Mouse (Mus musculus) liver, embryonic 13.5 days (tissue): ENCODE data around the gene Trim34a. TPM values are rescaled to one million over a fixed set of nuclear protein-coding genes. Genes with fewer than 3 reads are reported as not detected.
"Not testable (repeated sequence)": the region's sequence is repeated elsewhere in the genome, so short reads cannot be mapped to it uniquely, and the experiment has no call there.

ENCODE experiments used
- ATAC-seq: fragments of 200-750 bp; cut with Nextera tagmentation; 2 replicates; pipeline ENCODE4 v1.8.0; 2017; ENCODE audit warnings: low read depth, mild to moderate bottlenecking, moderate number of reproducible peaks, moderate library complexity
- DNase-seq: peaks from one replicate; pipeline ENCODE4 v3.0.0; 2022
- H3K27ac ChIP-seq: fragments of 300-500 bp; sonication (generic); 2 replicates; pipeline ENCODE4 v1.5.1; 2015; ENCODE audit warnings: moderate library complexity, mild to moderate bottlenecking, inconsistent platforms
- H3K27me3 ChIP-seq: fragments of 300-500 bp; sonication (generic); 2 replicates; pipeline ENCODE4 v1.6.1; 2015; ENCODE audit warnings: mild to moderate bottlenecking, inconsistent platforms
- H3K36me3 ChIP-seq: fragments of 300-500 bp; sonication (generic); 2 replicates; pipeline ENCODE4 v1.6.1; 2015; ENCODE audit warnings: mild to moderate bottlenecking, inconsistent platforms
- H3K4me1 ChIP-seq: fragments of 300-500 bp; sonication (generic); replicated peaks from 2 replicates; pipeline ENCODE4 v1.6.1; 2015; ENCODE audit warnings: inconsistent platforms
- H3K4me2 ChIP-seq: fragments of 300-500 bp; sonication (generic); 2 replicates; pipeline ENCODE4 v1.6.1; 2015; ENCODE audit warnings: inconsistent platforms, mild to moderate bottlenecking, moderate library complexity
- H3K4me3 ChIP-seq: fragments of 300-500 bp; sonication (generic); replicated peaks from 2 replicates; pipeline ENCODE4 v1.5.1; 2015; ENCODE audit warnings: mild to moderate bottlenecking, inconsistent platforms
- H3K9ac ChIP-seq: fragments of 300-500 bp; sonication (generic); 2 replicates; pipeline ENCODE4 v1.6.1; 2015; ENCODE audit warnings: mild to moderate bottlenecking, inconsistent platforms
- H3K9me3 ChIP-seq: fragments of 300-500 bp; sonication (generic); replicated peaks from 2 replicates; pipeline ENCODE4 v1.6.1; 2016; ENCODE audit warnings: inconsistent platforms
- WGBS: fragments of 180-500 bp; shearing (Covaris S2); methylation state at CpG from one replicate; pipeline ENCODE4 v1.1.7; 2015; ENCODE audit not compliant: insufficient replicate concordance; 5-methylcytosine and 5-hydroxymethylcytosine counted together
- polyA plus RNA-seq: library from polyadenylated mRNA; unstranded; fragments of >200 nt; fragmentation: Nextera tagmentation; extraction: Ambion mirVana; gene quantifications from 2 replicates; pipeline ENCODE4 v1.2.1, GENCODE M21; 2015

The Trim34a gene
- polyA plus RNA-seq, 1 experiment from 2014 or later = 0.90 TPM

DNA sequence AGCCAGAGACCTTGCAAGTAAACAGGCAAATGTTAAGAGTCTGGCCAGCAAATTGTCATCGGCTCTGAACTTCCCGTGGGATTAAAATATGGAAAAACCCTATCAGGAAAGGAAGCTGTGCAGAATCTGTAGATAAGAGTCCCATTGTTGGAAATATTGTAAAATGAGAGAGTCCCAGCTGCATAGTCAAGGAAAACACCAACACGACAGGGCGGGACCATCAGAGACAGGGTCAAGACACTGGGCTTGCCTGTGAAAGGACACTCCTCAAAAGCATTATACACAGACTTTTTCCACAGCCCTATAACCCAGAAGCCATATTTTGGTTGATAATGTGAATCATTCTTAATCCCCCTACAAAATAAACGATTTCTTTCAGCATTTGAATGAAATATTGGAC lies 21.1 kb downstream of the Trim34a start:
- not testable (repeated sequence) for H3K4me2 ChIP-seq, H3K4me3 ChIP-seq, H3K4me1 ChIP-seq, H3K9ac ChIP-seq, H3K27me3 ChIP-seq, H3K9me3 ChIP-seq, H3K27ac ChIP-seq, DNase-seq, ATAC-seq, H3K36me3 ChIP-seq
- WGBS = 53% methylated on average over 4 of the region's 5 CpGs

DNA sequence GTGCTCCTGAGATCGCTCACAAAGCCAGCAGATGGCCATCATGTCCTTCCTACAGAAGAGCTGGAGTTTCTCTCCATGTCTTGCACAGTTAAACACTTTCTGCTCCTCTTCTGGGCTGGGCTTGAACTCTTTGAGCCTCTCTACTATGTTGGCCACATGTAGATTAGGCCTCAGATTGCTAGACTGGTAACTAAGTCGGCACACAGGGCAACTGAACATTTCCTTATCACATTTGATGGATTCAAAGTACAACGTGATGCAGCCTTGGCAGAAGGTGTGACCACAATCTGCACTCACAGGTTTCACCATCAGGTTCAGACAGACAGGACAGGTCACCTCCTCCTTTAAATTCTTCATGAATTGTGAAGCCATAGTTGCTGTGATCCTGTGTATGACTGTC lies 35.1 kb downstream of the Trim34a start:
- H3K27me3 ChIP-seq, H3K36me3 ChIP-seq, H3K4me3 ChIP-seq, H3K27ac ChIP-seq, ATAC-seq, H3K9me3 ChIP-seq, H3K9ac ChIP-seq, H3K4me2 ChIP-seq, H3K4me1 ChIP-seq, DNase-seq: not testable (repeated sequence)
- WGBS = 60% methylated on average over 3 of the region's 3 CpGs

DNA sequence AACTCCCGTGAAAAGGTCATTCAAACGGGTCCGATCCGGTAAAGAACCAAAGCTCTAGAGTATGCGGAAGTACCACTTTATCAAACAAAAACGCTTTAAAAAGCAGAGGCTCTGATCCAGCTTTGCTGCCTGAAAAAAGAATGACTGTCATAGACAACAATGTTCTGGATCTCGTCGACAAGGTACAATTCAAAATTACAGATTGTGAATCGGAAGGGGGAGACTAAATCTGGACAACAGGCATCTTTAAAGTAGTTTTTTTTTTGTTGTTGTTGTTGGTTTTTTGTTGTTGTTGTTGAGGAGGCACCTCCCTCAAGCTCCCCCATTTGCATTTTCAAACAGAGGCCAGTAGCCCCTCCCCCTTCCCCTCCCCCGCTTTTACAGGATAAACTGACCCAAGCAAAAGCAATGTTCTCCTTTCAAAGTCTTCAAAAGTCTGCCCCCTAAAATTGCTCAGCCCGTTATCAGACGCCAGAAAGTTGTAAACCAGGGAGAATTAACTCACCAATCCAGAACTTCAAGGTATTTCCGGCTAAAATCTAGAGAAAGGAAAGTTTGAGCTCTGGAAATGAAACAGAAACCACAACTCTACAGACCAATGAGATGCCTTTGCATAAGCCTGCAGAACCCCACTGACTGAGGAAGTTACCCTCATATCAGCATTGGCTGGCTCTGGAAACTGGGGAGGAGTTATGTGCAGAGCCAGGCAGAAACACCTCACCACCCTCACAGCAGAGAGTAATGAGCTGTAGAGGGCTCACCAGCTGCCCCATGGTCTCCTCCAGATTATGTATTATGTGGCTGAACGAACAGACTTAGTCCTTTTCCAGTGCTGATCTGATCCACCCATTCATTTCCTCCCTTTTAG lies 43.6 kb downstream of the Trim34a start, which contains the start of gene Trim5:
TSS of gene Trim5 (minus strand) at position 519 of the 868 bp plus-strand sequence.
- H3K27ac ChIP-seq, H3K9ac ChIP-seq, H3K27me3 ChIP-seq, H3K36me3 ChIP-seq, H3K4me1 ChIP-seq, H3K9me3 ChIP-seq: not testable (repeated sequence)
- ATAC-seq (peak; percentile 99), DNase-seq (peak; percentile 0)
- 23% methylated on average over 14 of the region's 14 CpGs for WGBS
- peak within 1 kb of the TSS; percentile 52 for H3K4me2 ChIP-seq
- peak within 1 kb of the TSS; percentile 49 for H3K4me3 ChIP-seq

DNA sequence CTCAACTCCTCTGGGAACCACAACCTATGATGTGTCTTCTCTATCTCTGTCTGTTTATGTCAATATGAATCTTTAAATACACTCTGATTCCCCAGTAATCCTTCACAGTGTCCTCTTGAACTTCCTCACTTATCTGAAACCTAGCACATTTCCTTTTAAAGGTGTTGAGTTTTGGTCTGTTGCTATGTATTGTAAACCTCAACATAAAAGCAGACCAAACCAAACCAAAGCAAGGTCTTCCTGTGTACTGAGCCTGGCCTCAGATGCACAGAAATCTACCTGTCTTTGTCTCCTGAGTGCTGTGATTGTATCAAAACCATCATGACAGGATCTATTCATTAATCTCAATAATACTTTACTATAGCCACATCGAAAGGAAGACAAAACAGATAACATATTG lies 46.4 kb downstream of the Trim34a start:
- H3K4me1 ChIP-seq = no peaks in the 10 kb centered on the region
- DNase-seq = no peak
- no peaks in the 10 kb centered on the region for H3K27me3 ChIP-seq
- 65% methylated on average over 1 of the region's 1 CpGs for WGBS
- H3K36me3 ChIP-seq = no peaks in the 10 kb centered on the region
- H3K4me2 ChIP-seq = no peak overlapping the region
- H3K27ac ChIP-seq = no peak overlapping the region
- H3K9me3 ChIP-seq = no peaks in the 10 kb centered on the region
- H3K9ac ChIP-seq = no peak overlapping the region
- H3K4me3 ChIP-seq = no peak overlapping the region
- ATAC-seq = no peak

DNA sequence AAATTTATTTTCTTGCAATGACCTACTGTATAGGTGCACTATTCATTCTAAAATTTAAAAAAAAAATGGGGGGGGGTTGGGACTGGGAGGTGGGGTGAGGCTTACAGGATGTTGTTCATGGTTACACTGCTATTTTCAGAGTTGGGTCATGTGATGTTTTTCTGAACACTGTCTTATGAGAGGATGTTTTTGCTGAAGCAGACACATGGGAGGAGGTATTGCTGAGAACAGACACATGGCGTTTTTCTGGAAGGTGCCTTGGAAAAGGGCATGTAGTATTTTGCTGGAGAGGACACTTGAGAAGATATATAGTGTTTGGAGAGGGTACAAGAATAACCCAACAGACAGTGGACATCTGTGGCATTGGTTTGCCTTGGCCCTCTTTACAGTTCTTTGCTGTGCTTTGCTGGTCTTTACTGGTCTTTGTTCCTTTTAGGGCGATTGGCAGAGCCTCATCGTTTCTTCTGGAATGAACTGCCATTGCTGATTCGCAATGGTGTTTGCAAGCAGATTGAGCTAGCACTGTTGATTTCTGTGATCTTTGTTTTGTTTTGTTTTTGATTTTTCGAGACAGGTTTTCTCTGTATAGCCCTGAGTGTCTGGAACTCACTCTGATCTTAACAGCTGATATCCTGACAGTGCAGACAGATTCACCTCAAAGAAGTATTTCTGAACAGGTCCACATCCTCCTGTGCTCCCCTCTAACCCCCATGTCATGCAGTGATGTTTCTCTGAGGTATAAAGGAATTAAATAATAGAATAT lies 47.6 kb downstream of the Trim34a start:
- DNase-seq = no peak
- Histone ChIP-seq H3K36me3 (no peaks in the 10 kb centered on the region), H3K9me3 (no peaks in the 10 kb centered on the region), H3K4me1 (no peaks in the 10 kb centered on the region), H3K27ac (no peak overlapping the region), H3K4me2 (no peak overlapping the region), H3K27me3 (no peaks in the 10 kb centered on the region), H3K4me3 (no peak overlapping the region), H3K9ac (no peak overlapping the region)
- no peak for ATAC-seq
- 65% methylated on average over 5 of the region's 5 CpGs for WGBS

Other genes with a start within 250 kb of the Trim34a start
- gene Olfr638, start 245.7 kb upstream of the Trim34a start, polyA plus RNA-seq = not detected in 2 replicates
- not detected in 2 replicates for gene Olfr639, start 227.2 kb upstream of the Trim34a start, polyA plus RNA-seq
- gene Olfr640, start 218.9 kb upstream of the Trim34a start, polyA plus RNA-seq = not detected in 2 replicates
- gene Olfr641, start 209.0 kb upstream of the Trim34a start, polyA plus RNA-seq = not detected in 2 replicates
- not detected in 2 replicates for gene Olfr642, start 191.8 kb upstream of the Trim34a start, polyA plus RNA-seq
- gene 4930516K23Rik, start 183.0 kb upstream of the Trim34a start, polyA plus RNA-seq = not detected in 2 replicates
- gene Olfr644, start 172.6 kb upstream of the Trim34a start, polyA plus RNA-seq = not detected in 2 replicates
- gene Olfr645, start 159.0 kb upstream of the Trim34a start, polyA plus RNA-seq = not detected in 2 replicates
- not detected in 2 replicates for gene Olfr646, start 139.6 kb upstream of the Trim34a start, polyA plus RNA-seq
- not detected in 2 replicates for gene Ubqln5, start 114.6 kb upstream of the Trim34a start, polyA plus RNA-seq
- gene Olfr643, start 107.1 kb upstream of the Trim34a start, polyA plus RNA-seq = not detected in 2 replicates
- gene Ubqln3, start 101.2 kb upstream of the Trim34a start, polyA plus RNA-seq = not detected in 2 replicates
- not detected in 2 replicates for gene Ubqlnl, start 93.9 kb upstream of the Trim34a start, polyA plus RNA-seq
- gene Olfm5, start 79.6 kb upstream of the Trim34a start, polyA plus RNA-seq = 0.15 TPM in 1 of 2 replicates, not detected in the other
- gene Olfr648, start 61.1 kb upstream of the Trim34a start, polyA plus RNA-seq = 0.03 and 0.05 TPM in 2 replicates
- not detected in 2 replicates for gene Olfr649, start 48.5 kb upstream of the Trim34a start, polyA plus RNA-seq
- gene Trim6, start 25.7 kb upstream of the Trim34a start, polyA plus RNA-seq = 0.77 and 0.89 TPM in 2 replicates
- gene Trim5, start 43.6 kb downstream of the Trim34a start, polyA plus RNA-seq = 0.31 and 0.37 TPM in 2 replicates
- gene Trim12a, start 71.0 kb downstream of the Trim34a start, polyA plus RNA-seq = 3.4 and 3.6 TPM in 2 replicates
- gene Trim34b, start 85.0 kb downstream of the Trim34a start, polyA plus RNA-seq = not detected in 2 replicates
- gene Trim12c, start 108.9 kb downstream of the Trim34a start, polyA plus RNA-seq = 1.2 TPM in 2 replicates
- 0.08 and 0.09 TPM in 2 replicates for gene Trim30b, start 125.4 kb downstream of the Trim34a start, polyA plus RNA-seq
- gene Trim30c, start 156.4 kb downstream of the Trim34a start, polyA plus RNA-seq = 0.20 and 0.38 TPM in 2 replicates
- 1.7 and 1.9 TPM in 2 replicates for gene Trim30a, start 220.7 kb downstream of the Trim34a start, polyA plus RNA-seq